Mouse (Mus musculus): Measurements from ENCODE around the gene Atp6v1g2. TPM values are rescaled to one million over a fixed set of nuclear protein-coding genes. Genes with fewer than 3 reads are reported as not detected.

Atp6v1g2 gene
- total RNA-seq (2023) = 1 to 10 TPM; 2.8 to 3.1 TPM

GRCm38 (mm10) chr17:35233114-35233980 lies at the start of gene Atp6v1g2:
Gene Atp6v1g2 (plus strand): TSS chr17:35233660.

GRCm38 (mm10) chr17:35187959-35188610 lies 45.4 kb upstream of the Atp6v1g2 start, which contains the start of gene Lst1:
Gene Lst1 (minus strand): TSS chr17:35188439.

GRCm38 (mm10) chr17:35193881-35194843 lies 39.3 kb upstream of the Atp6v1g2 start, which contains the start of gene Ltb:
Gene Ltb (plus strand): TSS chr17:35194439.

GRCm38 (mm10) chr17:35201787-35202186 lies 31.7 kb upstream of the Atp6v1g2 start, which contains the start of gene Tnf:
Gene Tnf (minus strand): TSS chr17:35202007.

GRCm38 (mm10) chr17:35204494-35205379 lies 28.7 kb upstream of the Atp6v1g2 start, which contains the start of gene Lta:
Gene Lta (minus strand): TSS chr17:35205351.

GRCm38 (mm10) chr17:35220156-35220952 lies 13.1 kb upstream of the Atp6v1g2 start, which contains the start of gene Gm16181:
Gene Gm16181 (plus strand): TSS chr17:35220834.

GRCm38 (mm10) chr17:35235614-35236389 lies 2.3 kb downstream of the Atp6v1g2 start, which contains the start of gene Nfkbil1:
Gene Nfkbil1 (minus strand): TSS chr17:35235792.

GRCm38 (mm10) chr17:35241305-35242014 lies 8.0 kb downstream of the Atp6v1g2 start, which contains the start of gene Ddx39b:
Gene Ddx39b (plus strand): TSS chr17:35241746.

GRCm38 (mm10) chr17:35262664-35263522 lies 29.4 kb downstream of the Atp6v1g2 start, which contains the start of gene H2-D1:
Gene H2-D1 (plus strand): TSS chr17:35262730.

Other genes with a start within 250 kb of the Atp6v1g2 start
- gene Vars, start 232.7 kb upstream of the Atp6v1g2 start, total RNA-seq (2023) = 100 to 1,000 TPM; 113 to 115 TPM
- gene Vwa7, start 217.1 kb upstream of the Atp6v1g2 start, total RNA-seq (2023) = under 1 TPM; 0.47 to 0.52 TPM
- gene Sapcd1, start 205.6 kb upstream of the Atp6v1g2 start, total RNA-seq (2023) = 1 to 10 TPM in 1 of 2 experiments, not detected in 1; 2.3 TPM
- gene Msh5, start 186.9 kb upstream of the Atp6v1g2 start, total RNA-seq (2023) = 1 to 10 TPM; 2.0 to 3.3 TPM
- 100 to 1,000 TPM; 161 to 180 TPM for gene Clic1, start 183.7 kb upstream of the Atp6v1g2 start, total RNA-seq (2023)
- 1 to 10 TPM in 1 of 2 experiments, under 1 TPM in 1; 0.86 to 4.1 TPM for gene Ddah2, start 174.6 kb upstream of the Atp6v1g2 start, total RNA-seq (2023)
- not detected for gene Ly6g6c, start 168.3 kb upstream of the Atp6v1g2 start, total RNA-seq (2023)
- gene Mpig6b, start 167.5 kb upstream of the Atp6v1g2 start, total RNA-seq (2023) = not detected
- gene Ly6g6e, start 156.8 kb upstream of the Atp6v1g2 start, total RNA-seq (2023) = not detected
- gene Ly6g6d, start 155.6 kb upstream of the Atp6v1g2 start, total RNA-seq (2023) = not detected
- not detected for gene Ly6g6f, start 148.1 kb upstream of the Atp6v1g2 start, total RNA-seq (2023)
- gene Abhd16a, start 144.4 kb upstream of the Atp6v1g2 start, total RNA-seq (2023) = 10 to 100 TPM; 73.4 to 81.3 TPM
- gene Ly6g5c, start 125.4 kb upstream of the Atp6v1g2 start, total RNA-seq (2023) = not detected
- 1 to 10 TPM; 2.7 to 5.4 TPM for gene Ly6g5b, start 118.2 kb upstream of the Atp6v1g2 start, total RNA-seq (2023)
- 10 to 100 TPM; 33.5 to 34.9 TPM for gene Gpank1, start 112.2 kb upstream of the Atp6v1g2 start, total RNA-seq (2023)
- 100 to 1,000 TPM; 152 to 162 TPM for gene Csnk2b, start 111.6 kb upstream of the Atp6v1g2 start, total RNA-seq (2023)
- gene D17H6S53E, start 107.3 kb upstream of the Atp6v1g2 start, total RNA-seq (2023) = 10 to 100 TPM; 26.0 to 26.8 TPM
- 1 to 10 TPM in 1 of 2 experiments, under 1 TPM in 1; 0.55 to 1.7 TPM for gene Apom, start 101.6 kb upstream of the Atp6v1g2 start, total RNA-seq (2023)
- 100 to 1,000 TPM; 403 to 408 TPM for gene Bag6, start 98.5 kb upstream of the Atp6v1g2 start, total RNA-seq (2023)
- 100 to 1,000 TPM; 299 to 313 TPM for gene Prrc2a, start 68.8 kb upstream of the Atp6v1g2 start, total RNA-seq (2023)
- gene Aif1, start 57.6 kb upstream of the Atp6v1g2 start, total RNA-seq (2023) = 1 to 10 TPM; 1.2 to 2.0 TPM
- 1 to 10 TPM; 4.5 to 8.7 TPM for gene Lst1, start 45.2 kb upstream of the Atp6v1g2 start, total RNA-seq (2023)
- gene Ltb, start 39.2 kb upstream of the Atp6v1g2 start, total RNA-seq (2023) = 100 to 1,000 TPM; 598 to 633 TPM
- gene Tnf, start 31.7 kb upstream of the Atp6v1g2 start, total RNA-seq (2023) = 10 to 100 TPM; 17.7 to 18.6 TPM
- gene Lta, start 28.3 kb upstream of the Atp6v1g2 start, total RNA-seq (2023) = 10 to 100 TPM; 14.1 to 17.3 TPM
- gene Gm16181, start 12.8 kb upstream of the Atp6v1g2 start, total RNA-seq (2023) = not detected
- 10 to 100 TPM; 15.8 to 16.0 TPM for gene Nfkbil1, start 2.1 kb downstream of the Atp6v1g2 start, total RNA-seq (2023)
- gene Ddx39b, start 8.1 kb downstream of the Atp6v1g2 start, total RNA-seq (2023) = 100 to 1,000 TPM; 432 to 439 TPM
- 1,000 to 10,000 TPM; 2,662 to 2,726 TPM for gene H2-D1, start 29.1 kb downstream of the Atp6v1g2 start, total RNA-seq (2023)
- gene H2-Q1, start 86.7 kb downstream of the Atp6v1g2 start, total RNA-seq (2023) = 10 to 100 TPM; 17.9 to 23.8 TPM
- gene H2-Q2, start 108.6 kb downstream of the Atp6v1g2 start, total RNA-seq (2023) = 10 to 100 TPM; 13.7 to 17.0 TPM
- gene H2-Q4, start 146.0 kb downstream of the Atp6v1g2 start, total RNA-seq (2023) = 100 to 1,000 TPM; 534 to 564 TPM
- gene H2-Q6, start 191.2 kb downstream of the Atp6v1g2 start, total RNA-seq (2023) = 100 to 1,000 TPM; 203 to 218 TPM
- 100 to 1,000 TPM; 546 to 576 TPM for gene H2-Q7, start 205.5 kb downstream of the Atp6v1g2 start, total RNA-seq (2023)
- gene H2-Q10, start 236.4 kb downstream of the Atp6v1g2 start, total RNA-seq (2023) = 10 to 100 TPM; 83.5 to 96.7 TPM